Mouse (Mus musculus) stomach, postnatal 0 days (tissue): ENCODE data around the gene Pdpr.
"Not testable (repeated sequence)": the region's sequence is repeated elsewhere in the genome, so short reads cannot be mapped to it uniquely, and the experiment has no call there.

Experiments
- CTCF ChIP-seq: IDR thresholded peaks from 2 replicates; pipeline ENCODE4 v1.5.1; 2016; ENCODE audit warnings: antibody characterized with exemption, low read depth, mild to moderate bottlenecking, moderate library complexity
- EP300 ChIP-seq: optimal IDR thresholded peaks from 2 replicates; pipeline ENCODE3; 2016; ENCODE audit warnings: antibody characterized with exemption

- TF ChIP-seq EP300, CTCF: not testable (repeated sequence)
Observed at GRCm38 (mm10) chr8:111094719-111095302, 381 bp downstream of the Pdpr start.
